Mouse (Mus musculus) midbrain, embryonic 11.5 days (tissue): ENCODE results near the gene Plcg2. TPM values are rescaled to one million over a fixed set of nuclear protein-coding genes. Genes with fewer than 3 reads are reported as not detected.

ENCODE experiments used
- ATAC-seq: fragments of 200-750 bp; cut with Nextera tagmentation; 2 replicates; pipeline ENCODE4 v1.8.0; 2017; ENCODE audit warnings: moderate TSS enrichment, moderate library complexity; ENCODE audit not compliant: low FRiP score
- DNase-seq: peaks from one replicate; pipeline ENCODE4 v3.0.0; 2015; ENCODE audit warnings: low spot score; ENCODE audit errors: missing footprints
- H3K27ac ChIP-seq: fragments of 300-500 bp; sonication (generic); 2 replicates; pipeline ENCODE4 v1.5.1; 2014; ENCODE audit warnings: low read depth, low read length
- H3K27me3 ChIP-seq: fragments of 300-500 bp; sonication (generic); 2 replicates; pipeline ENCODE4 v1.6.1; 2014; ENCODE audit warnings: mild to moderate bottlenecking, low read length, moderate library complexity, mixed read lengths; ENCODE audit not compliant: control insufficient read depth, insufficient read depth
- H3K36me3 ChIP-seq: fragments of 300-500 bp; sonication (generic); 2 replicates; pipeline ENCODE4 v1.6.1; 2014; ENCODE audit warnings: mild to moderate bottlenecking, low read length, moderate library complexity, mixed read lengths; ENCODE audit not compliant: control insufficient read depth, insufficient read depth
- H3K4me1 ChIP-seq: fragments of 300-500 bp; sonication (generic); 2 replicates; pipeline ENCODE4 v1.6.1; 2014; ENCODE audit warnings: low read length; ENCODE audit not compliant: control insufficient read depth, insufficient read depth
- H3K4me2 ChIP-seq: fragments of 300-500 bp; sonication (generic); 2 replicates; pipeline ENCODE4 v1.6.1; 2014; ENCODE audit warnings: mild to moderate bottlenecking, moderate library complexity
- H3K4me3 ChIP-seq: fragments of 300-500 bp; sonication (generic); 2 replicates; pipeline ENCODE4 v1.5.1; 2014; ENCODE audit warnings: low read depth, low read length
- H3K9ac ChIP-seq: fragments of 300-500 bp; sonication (generic); 2 replicates; pipeline ENCODE4 v1.6.1; 2014; ENCODE audit warnings: low read length
- H3K9me3 ChIP-seq: fragments of 300-500 bp; sonication (generic); 2 replicates; pipeline ENCODE4 v1.6.1; 2016; ENCODE audit warnings: low read length; ENCODE audit not compliant: control insufficient read depth
- WGBS: fragments of 180-500 bp; shearing (Covaris S2); extraction: QIAGEN DNeasy Blood & Tissue Kit; methylation state at CpG from one replicate; pipeline ENCODE4 v1.1.7; 2014; 5-methylcytosine and 5-hydroxymethylcytosine counted together
- polyA plus RNA-seq: library from polyadenylated mRNA; unstranded; fragments of >200 nt; fragmentation: Nextera tagmentation; extraction: Ambion mirVana; gene quantifications from 2 replicates; pipeline ENCODE4 v1.2.1, GENCODE M21; 2014

Gene Plcg2
- polyA plus RNA-seq, 1 experiment from 2014 or later, result 2.2 TPM

GRCm38 (mm10) chr8:117593862-117594261 lies 95.8 kb downstream of the Plcg2 start:
- H3K36me3 ChIP-seq, result no peaks in the 10 kb centered on the region
- no peak overlapping the region for H3K27ac ChIP-seq
- H3K9me3 ChIP-seq, result no peaks in the 10 kb centered on the region
- H3K27me3 ChIP-seq, result no peaks in the 10 kb centered on the region
- no peak overlapping the region for H3K4me2 ChIP-seq
- no peaks in the 10 kb centered on the region for H3K4me1 ChIP-seq
- DNase-seq (no peak), ATAC-seq (no peak)
- H3K4me3 ChIP-seq, result no peak overlapping the region
- no peak overlapping the region for H3K9ac ChIP-seq
- 96% methylated on average over 5 of the region's 5 CpGs for WGBS

- no peak overlapping the region for H3K4me2 ChIP-seq
- no peaks in the 10 kb centered on the region for H3K4me1 ChIP-seq
- no peak overlapping the region for H3K9ac ChIP-seq
- no peaks in the 10 kb centered on the region for H3K9me3 ChIP-seq
- 82% methylated on average over 2 of the region's 2 CpGs for WGBS
- no peak overlapping the region for H3K27ac ChIP-seq
- H3K27me3 ChIP-seq, result no peaks in the 10 kb centered on the region
- DNase-seq (no peak), ATAC-seq (no peak)
- no peak overlapping the region for H3K4me3 ChIP-seq
- no peaks in the 10 kb centered on the region for H3K36me3 ChIP-seq
Observed at GRCm38 (mm10) chr8:117595001-117595400, 96.9 kb downstream of the Plcg2 start.

GRCm38 (mm10) chr8:117596777-117597176 lies 98.7 kb downstream of the Plcg2 start:
- WGBS, result 86% methylated on average over 5 of the region's 5 CpGs
- Histone ChIP-seq H3K36me3 (no peaks in the 10 kb centered on the region), H3K4me1 (no peaks in the 10 kb centered on the region), H3K9ac (no peak overlapping the region), H3K27ac (no peak overlapping the region), H3K4me2 (no peak overlapping the region), H3K9me3 (no peaks in the 10 kb centered on the region), H3K27me3 (no peaks in the 10 kb centered on the region), H3K4me3 (no peak overlapping the region)
- no peak for DNase-seq
- no peak for ATAC-seq

- no peaks in the 10 kb centered on the region for H3K27me3 ChIP-seq
- H3K9ac ChIP-seq, result no peak overlapping the region
- H3K4me3 ChIP-seq, result no peak overlapping the region
- H3K4me2 ChIP-seq, result no peak overlapping the region
- no peaks in the 10 kb centered on the region for H3K9me3 ChIP-seq
- H3K4me1 ChIP-seq, result no peaks in the 10 kb centered on the region
- no peak for ATAC-seq
- WGBS, result 73% methylated on average over 13 of the region's 13 CpGs
- no peak overlapping the region for H3K27ac ChIP-seq
- peak; percentile 91 for DNase-seq
- H3K36me3 ChIP-seq, result no peaks in the 10 kb centered on the region
Observed at GRCm38 (mm10) chr8:117600839-117601238, 102.7 kb downstream of the Plcg2 start.

- no peaks in the 10 kb centered on the region for H3K4me1 ChIP-seq
- no peak overlapping the region for H3K27ac ChIP-seq
- no peak for ATAC-seq
- H3K36me3 ChIP-seq, result no peaks in the 10 kb centered on the region
- no peak overlapping the region for H3K4me2 ChIP-seq
- H3K9ac ChIP-seq, result no peak overlapping the region
- DNase-seq, result no peak
- no peak overlapping the region for H3K4me3 ChIP-seq
- no peaks in the 10 kb centered on the region for H3K27me3 ChIP-seq
- no peaks in the 10 kb centered on the region for H3K9me3 ChIP-seq
- 92% methylated on average over 12 of the region's 12 CpGs for WGBS
Observed at GRCm38 (mm10) chr8:117604101-117604500, 106.0 kb downstream of the Plcg2 start.

- no peaks in the 10 kb centered on the region for H3K4me1 ChIP-seq
- no peak overlapping the region for H3K4me2 ChIP-seq
- no peaks in the 10 kb centered on the region for H3K36me3 ChIP-seq
- no peaks in the 10 kb centered on the region for H3K9me3 ChIP-seq
- no peak overlapping the region for H3K27ac ChIP-seq
- DNase-seq (no peak), ATAC-seq (no peak)
- H3K27me3 ChIP-seq, result no peaks in the 10 kb centered on the region
- H3K9ac ChIP-seq, result no peak overlapping the region
- 91% methylated on average over 14 of the region's 14 CpGs for WGBS
- no peak overlapping the region for H3K4me3 ChIP-seq
Observed at GRCm38 (mm10) chr8:117604671-117605070, 106.6 kb downstream of the Plcg2 start.

GRCm38 (mm10) chr8:117605201-117605600 lies 107.1 kb downstream of the Plcg2 start:
- WGBS, result 88% methylated on average over 8 of the region's 8 CpGs
- no peak overlapping the region for H3K27ac ChIP-seq
- no peak for ATAC-seq
- no peaks in the 10 kb centered on the region for H3K9me3 ChIP-seq
- H3K9ac ChIP-seq, result no peak overlapping the region
- H3K4me1 ChIP-seq, result no peaks in the 10 kb centered on the region
- no peak overlapping the region for H3K4me3 ChIP-seq
- no peak overlapping the region for H3K4me2 ChIP-seq
- no peaks in the 10 kb centered on the region for H3K36me3 ChIP-seq
- H3K27me3 ChIP-seq, result no peaks in the 10 kb centered on the region
- DNase-seq, result no peak

- ATAC-seq, result no peak
- H3K4me1 ChIP-seq, result no peaks in the 10 kb centered on the region
- H3K36me3 ChIP-seq, result no peaks in the 10 kb centered on the region
- H3K27ac ChIP-seq, result no peak overlapping the region
- no peak overlapping the region for H3K9ac ChIP-seq
- WGBS, result 91% methylated on average over 10 of the region's 10 CpGs
- H3K27me3 ChIP-seq, result no peaks in the 10 kb centered on the region
- no peak overlapping the region for H3K4me3 ChIP-seq
- peak; percentile 51 for DNase-seq
- H3K4me2 ChIP-seq, result no peak overlapping the region
- no peaks in the 10 kb centered on the region for H3K9me3 ChIP-seq
Observed at GRCm38 (mm10) chr8:117610506-117610905, 112.4 kb downstream of the Plcg2 start.

- H3K27me3 ChIP-seq, result no peaks in the 10 kb centered on the region
- no peak overlapping the region for H3K27ac ChIP-seq
- H3K4me2 ChIP-seq, result no peak overlapping the region
- H3K36me3 ChIP-seq, result no peaks in the 10 kb centered on the region
- no peaks in the 10 kb centered on the region for H3K9me3 ChIP-seq
- no peak overlapping the region for H3K4me3 ChIP-seq
- ATAC-seq (no peak), DNase-seq (no peak)
- H3K9ac ChIP-seq, result no peak overlapping the region
- WGBS, result 87% methylated on average over 12 of the region's 12 CpGs
- no peaks in the 10 kb centered on the region for H3K4me1 ChIP-seq
Observed at GRCm38 (mm10) chr8:117612861-117613260, 114.8 kb downstream of the Plcg2 start.
